Mouse (Mus musculus) G1E (cell line): ENCODE data around the gene App. TPM values are rescaled to one million over a fixed set of nuclear protein-coding genes. Genes with fewer than 3 reads are reported as not detected.

Source experiments
- ATAC-seq: 2 replicates; pipeline ENCODE4 v1.8.0; 2016; ENCODE audit warnings: mild to moderate bottlenecking; ENCODE audit not compliant: insufficient number of reproducible peaks, poor library complexity, low FRiP score, severe bottlenecking; ENCODE audit errors: extremely low read depth
- DNase-seq: peaks from one replicate; pipeline ENCODE4 v3.0.0; 2012; ENCODE audit warnings: low spot score
- H3K27me3 ChIP-seq: 2 replicates; pipeline ENCODE4 v1.6.1; 2012; ENCODE audit warnings: mild to moderate bottlenecking, low read length, inconsistent platforms; ENCODE audit not compliant: insufficient read depth
- H3K36me3 ChIP-seq: replicated peaks from 2 replicates; pipeline ENCODE3; 2012; ENCODE audit warnings: mild to moderate bottlenecking, inconsistent platforms
- H3K4me1 ChIP-seq: 2 replicates; pipeline ENCODE4 v1.6.1; 2012; ENCODE audit warnings: low read depth, low read length, inconsistent platforms, mixed read lengths; ENCODE audit not compliant: insufficient read depth
- H3K4me3 ChIP-seq: 2 replicates; pipeline ENCODE4 v1.5.1; 2012; ENCODE audit warnings: low read depth, mild to moderate bottlenecking, inconsistent platforms, low read length, moderate library complexity, mixed read lengths
- H3K9me3 ChIP-seq: replicated peaks from 2 replicates; pipeline ENCODE4 v1.6.1; 2012; ENCODE audit warnings: inconsistent platforms
- CTCF ChIP-seq: IDR thresholded peaks from 2 replicates; pipeline ENCODE4 v1.5.1; 2012; ENCODE audit warnings: low read depth, low read length, inconsistent platforms, mixed read lengths
- GATA1 ChIP-seq: IDR thresholded peaks from 2 replicates; pipeline ENCODE4 v1.6.1; 2012; ENCODE audit warnings: borderline replicate concordance, low read length, inconsistent platforms, mixed read lengths
- GATA2 ChIP-seq: IDR thresholded peaks from 2 replicates; pipeline ENCODE4 v1.6.1; 2012; ENCODE audit warnings: low read depth, low read length, inconsistent platforms, borderline replicate concordance
- POLR2AphosphoS5 ChIP-seq: IDR thresholded peaks from 2 replicates; pipeline ENCODE4 v1.6.1; 2012; ENCODE audit warnings: low read depth, low read length, inconsistent platforms; ENCODE audit not compliant: insufficient replicate concordance
- TAL1 ChIP-seq: conservative IDR thresholded peaks from 2 replicates; pipeline ENCODE4 v1.6.1; 2012; ENCODE audit warnings: low read depth, low read length, inconsistent platforms, mixed read lengths
- polyA plus RNA-seq: library from polyadenylated mRNA; stranded (reverse); fragments of >175 nt; gene quantifications from 2 replicates; pipeline ENCODE4 v1.2.3, GENCODE M21; 2012
- total RNA-seq, 2 experiments: library from RNA; stranded (forward) in 1 of 2; stranded (reverse) in 1 of 2; fragments of 200-1000 nt in 1 of 2; fragments of >200 nt in 1 of 2; fragmentation: Nextera tagmentation in 1 of 2; gene quantifications; 2 replicates each; pipeline ENCODE4 v1.2.3; 2014 to 2017

Gene App
- total and polyA plus RNA-seq, 3 experiments, result 0.27 TPM; not detected in 2

DNA sequence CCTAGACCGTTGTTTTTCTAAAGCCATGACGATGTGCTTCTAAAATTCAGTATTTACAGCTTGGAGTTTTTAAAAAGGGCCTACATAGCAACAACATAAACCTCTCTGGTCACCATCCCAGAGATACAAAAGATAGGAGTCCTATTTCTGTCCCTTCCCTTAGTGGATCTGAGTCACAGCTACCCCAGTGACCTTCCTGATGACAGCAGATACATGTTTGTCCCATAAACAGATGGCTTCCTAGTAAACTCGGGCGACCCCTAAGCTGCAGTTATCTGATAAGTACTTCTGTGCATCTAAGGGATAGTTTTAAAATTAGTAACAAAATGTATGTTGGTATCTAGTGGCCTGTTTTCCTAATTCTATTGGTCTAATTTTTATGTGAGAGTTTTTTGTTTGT is 26.1 kb downstream of the App start:
- Histone ChIP-seq H3K4me3 (no peak overlapping the region), H3K4me1 (no peaks in the 10 kb centered on the region), H3K27me3 (no peaks in the 10 kb centered on the region), H3K9me3 (peaks cover 31% of the 10 kb centered on the region), H3K36me3 (no peaks in the 10 kb centered on the region)
- ATAC-seq (no peak), DNase-seq (no peak)
- TF ChIP-seq POLR2AphosphoS5, result no peak
- no peak for TF ChIP-seq GATA2
- no peak for TF ChIP-seq TAL1
- TF ChIP-seq GATA1, result no peak
- TF ChIP-seq CTCF, result no peak

DNA sequence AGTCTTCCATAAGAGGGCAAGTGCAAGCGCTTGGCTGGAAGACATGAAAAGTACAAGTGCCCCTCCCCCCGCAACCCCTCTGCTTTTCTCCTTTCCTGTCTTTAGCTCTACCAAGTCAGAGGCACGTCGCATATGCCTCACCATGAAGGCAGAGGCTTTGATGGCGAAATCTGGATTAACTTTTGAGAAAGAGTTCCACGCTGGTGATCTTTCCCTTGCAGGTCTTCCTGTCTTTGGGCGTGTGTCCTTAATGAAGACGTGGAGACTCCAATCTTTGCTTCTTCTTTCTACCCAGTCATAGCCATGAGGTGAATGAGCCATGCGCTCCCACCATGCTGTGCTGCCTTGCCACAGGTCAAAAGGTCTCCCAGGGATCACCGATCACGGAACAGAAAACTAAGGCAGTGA is 27.8 kb downstream of the App start:
- Histone ChIP-seq H3K36me3 (no peaks in the 10 kb centered on the region), H3K4me3 (no peak overlapping the region), H3K27me3 (no peaks in the 10 kb centered on the region), H3K9me3 (peaks cover 22% of the 10 kb centered on the region), H3K4me1 (no peaks in the 10 kb centered on the region)
- ATAC-seq (no peak), DNase-seq (no peak)
- no peak for TF ChIP-seq GATA1
- TF ChIP-seq TAL1, result no peak
- TF ChIP-seq GATA2, result no peak
- TF ChIP-seq POLR2AphosphoS5, result no peak
- TF ChIP-seq CTCF, result no peak

DNA sequence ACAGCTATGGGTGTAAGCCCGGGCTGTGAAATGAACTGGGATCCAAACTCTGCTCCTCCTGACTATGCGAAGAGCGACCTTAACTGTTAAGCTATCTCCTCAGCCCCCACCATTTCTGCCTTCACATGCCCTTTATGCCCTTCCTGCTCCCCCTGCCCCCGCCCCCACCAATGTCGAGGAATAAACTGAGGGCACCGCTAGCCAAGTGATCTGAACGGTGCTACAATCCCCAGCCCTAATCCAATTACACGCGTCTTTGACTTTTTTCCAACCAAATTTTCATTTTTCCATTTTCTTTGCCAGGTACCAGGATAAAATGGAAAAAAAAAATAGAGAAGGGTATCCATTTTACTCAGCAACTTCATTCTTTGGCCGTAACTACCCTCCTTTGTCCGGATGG is 28.2 kb downstream of the App start:
- ATAC-seq, result no peak
- no peaks in the 10 kb centered on the region for H3K27me3 ChIP-seq
- H3K4me3 ChIP-seq, result no peak overlapping the region
- H3K9me3 ChIP-seq, result peaks cover 24% of the 10 kb centered on the region
- no peaks in the 10 kb centered on the region for H3K36me3 ChIP-seq
- no peak for DNase-seq
- TF ChIP-seq POLR2AphosphoS5 (no peak), CTCF (no peak), GATA1 (no peak), GATA2 (no peak), TAL1 (no peak)
- H3K4me1 ChIP-seq, result no peaks in the 10 kb centered on the region

DNA sequence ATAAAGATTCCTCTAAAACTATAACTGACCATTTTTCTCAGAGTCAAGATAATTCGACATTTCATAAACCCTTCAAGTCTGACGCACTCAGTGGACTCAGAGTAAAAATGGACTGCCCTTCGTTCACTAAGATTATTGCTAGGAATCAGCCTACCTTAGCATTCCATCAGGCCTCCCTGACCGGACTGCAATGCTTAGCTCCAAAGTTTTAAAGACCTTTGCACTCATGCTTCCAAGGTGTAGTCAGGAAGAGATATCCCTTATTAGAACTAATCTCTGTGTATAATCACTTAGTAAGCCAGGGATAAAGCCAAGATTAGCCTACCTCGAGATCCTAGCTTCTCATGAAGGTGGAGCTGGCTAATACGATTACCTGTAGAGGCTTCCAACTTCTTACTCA is 29.2 kb downstream of the App start:
- H3K9me3 ChIP-seq, result peaks cover 29% of the 10 kb centered on the region
- no peak for TF ChIP-seq TAL1
- TF ChIP-seq POLR2AphosphoS5, result no peak
- no peak for TF ChIP-seq GATA1
- no peak for TF ChIP-seq CTCF
- no peak for TF ChIP-seq GATA2
- DNase-seq (no peak), ATAC-seq (no peak)
- H3K4me3 ChIP-seq, result no peak overlapping the region
- H3K36me3 ChIP-seq, result no peaks in the 10 kb centered on the region
- H3K4me1 ChIP-seq, result no peaks in the 10 kb centered on the region
- H3K27me3 ChIP-seq, result no peaks in the 10 kb centered on the region

DNA sequence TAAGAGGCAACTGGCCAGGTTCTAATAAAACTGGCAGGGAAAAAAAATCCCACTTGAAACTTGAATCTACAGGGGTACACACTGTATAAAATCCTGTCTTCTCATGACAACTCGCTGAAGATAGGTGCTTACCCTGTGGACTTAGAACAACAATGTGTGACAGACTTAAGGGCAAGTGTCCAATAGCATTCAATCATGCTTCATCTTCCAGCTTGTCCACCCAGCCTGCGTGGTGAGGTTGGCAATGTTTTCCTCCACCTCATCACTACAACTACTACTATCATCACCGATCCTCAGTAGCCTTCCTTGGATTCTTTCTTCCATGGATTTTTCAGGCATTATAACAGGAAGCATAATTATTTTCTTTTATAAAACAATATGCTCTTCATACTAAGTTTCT is 29.7 kb downstream of the App start:
- TF ChIP-seq POLR2AphosphoS5, result no peak
- TF ChIP-seq CTCF, result no peak
- no peak for TF ChIP-seq TAL1
- no peak for TF ChIP-seq GATA2
- no peak for TF ChIP-seq GATA1
- no peak for ATAC-seq
- no peaks in the 10 kb centered on the region for H3K4me1 ChIP-seq
- no peaks in the 10 kb centered on the region for H3K27me3 ChIP-seq
- peaks cover 31% of the 10 kb centered on the region for H3K9me3 ChIP-seq
- no peak overlapping the region for H3K4me3 ChIP-seq
- H3K36me3 ChIP-seq, result no peaks in the 10 kb centered on the region
- DNase-seq, result no peak

DNA sequence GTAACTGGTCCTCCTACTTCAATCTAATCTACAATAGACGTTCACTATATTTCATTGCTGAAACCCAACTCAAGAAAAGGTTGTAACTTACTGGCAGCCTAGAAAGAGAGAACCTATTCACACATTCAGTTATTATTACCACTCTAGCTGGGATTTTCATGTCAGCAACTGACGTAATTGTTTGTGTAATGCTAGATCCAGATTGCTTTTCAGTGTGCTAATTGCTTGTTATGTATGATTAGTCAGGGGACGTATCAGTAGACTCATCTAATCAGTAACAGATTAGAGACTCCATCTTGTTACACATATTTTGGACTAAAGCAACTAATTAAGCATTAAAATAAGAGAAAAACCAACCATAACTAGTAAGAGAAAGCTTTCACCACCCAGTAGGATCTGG is 30.4 kb downstream of the App start:
- peaks cover 27% of the 10 kb centered on the region for H3K9me3 ChIP-seq
- no peak for DNase-seq
- H3K27me3 ChIP-seq, result no peaks in the 10 kb centered on the region
- ATAC-seq, result no peak
- TF ChIP-seq GATA1 (no peak), TAL1 (no peak), POLR2AphosphoS5 (no peak), GATA2 (no peak), CTCF (no peak)
- no peak overlapping the region for H3K4me3 ChIP-seq
- H3K4me1 ChIP-seq, result no peaks in the 10 kb centered on the region
- no peaks in the 10 kb centered on the region for H3K36me3 ChIP-seq

DNA sequence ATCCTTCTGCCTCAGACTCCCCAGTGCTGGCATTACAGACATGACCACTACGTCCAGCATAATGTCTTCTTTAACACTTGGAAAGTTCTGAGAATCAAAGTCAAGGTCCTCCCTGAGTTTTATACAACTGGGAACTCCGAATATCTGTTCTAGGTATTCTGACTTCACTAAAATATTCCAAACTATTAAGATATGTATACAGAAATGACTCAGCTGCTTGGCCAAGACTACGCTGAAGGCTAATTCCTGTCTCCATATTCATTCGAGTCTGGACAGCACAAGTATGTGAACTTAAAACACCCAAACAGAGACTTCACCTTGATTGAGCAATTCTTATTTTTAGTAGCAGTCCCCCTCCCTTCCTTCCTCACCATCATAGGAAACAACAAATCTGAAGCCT is 32.2 kb downstream of the App start:
- no peak overlapping the region for H3K4me3 ChIP-seq

More for the DNA sequence above, 32.2 kb downstream of the App start:
- no peaks in the 10 kb centered on the region for H3K36me3 ChIP-seq
- no peaks in the 10 kb centered on the region for H3K27me3 ChIP-seq
- TF ChIP-seq GATA2, result no peak
- TF ChIP-seq POLR2AphosphoS5, result no peak
- no peak for TF ChIP-seq GATA1
- TF ChIP-seq CTCF, result no peak
- TF ChIP-seq TAL1, result no peak
- DNase-seq, result no peak
- H3K4me1 ChIP-seq, result no peaks in the 10 kb centered on the region
- ATAC-seq, result no peak
- peaks cover 29% of the 10 kb centered on the region for H3K9me3 ChIP-seq
